Mouse (Mus musculus) left cerebral cortex, postnatal 10 days (tissue): ENCODE measurements around the gene Abhd12. TPM values are rescaled to one million over a fixed set of nuclear protein-coding genes. Genes with fewer than 3 reads are reported as not detected.
"Not testable (repeated sequence)": the region's sequence is repeated elsewhere in the genome, so short reads cannot be mapped to it uniquely, and the experiment has no call there.

Source experiments
- DNase-seq, 2 experiments: peaks; one replicate each; pipeline ENCODE4 v3.0.0; 2021 to 2022; ENCODE audit warnings: low spot score in 2 of 2, mixed read lengths in 1 of 2; ENCODE audit errors: extremely low spot score in 1 of 2
- intact Hi-C: fragments of 180-260 bp; cut with DNase I; formaldehyde crosslinking; loops from one replicate; pipeline ENCODE4 v1.15.1; 2025
- total RNA-seq, 2 experiments: library from RNA; stranded (reverse); gene quantifications; 2 replicates each; pipeline ENCODE4 v1.2.3; 2021

Abhd12 gene
- total RNA-seq, 2 experiments from 2014 or later = 184 to 197 TPM

DNA sequence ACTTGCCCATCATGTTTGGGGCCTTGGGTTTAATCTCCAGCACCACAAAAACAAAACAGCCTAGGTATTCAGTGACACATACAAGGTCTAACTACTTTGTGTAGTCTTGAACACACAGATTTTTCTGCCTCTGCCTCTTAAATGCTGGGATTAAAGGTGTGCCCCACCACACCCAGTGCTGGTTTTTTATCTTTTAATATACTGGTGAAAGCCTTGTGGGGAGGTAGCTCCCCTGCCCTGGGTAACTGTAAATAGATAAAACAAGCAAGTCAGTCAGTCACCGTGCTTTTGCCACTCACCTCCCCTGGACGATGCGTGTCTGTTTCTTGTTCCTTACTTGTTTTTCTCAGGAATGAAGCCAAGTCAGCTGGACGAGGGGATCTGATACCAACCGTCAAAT lies 11.2 kb upstream of the Abhd12 start:
- DNase-seq = no peak
- intact Hi-C loops = no loop called here

- intact Hi-C loops = no loop called here
These were observed 10.4 kb upstream of the Abhd12 start for GRCm38 (mm10) chr2:150914781-150915515.

GRCm38 (mm10) chr2:150910295-150910881 lies 5.8 kb upstream of the Abhd12 start:
- no peak for DNase-seq
- intact Hi-C loops = no loop called here

More at GRCm38 (mm10) chr2:150914781-150915515, 10.4 kb upstream of the Abhd12 start:
- DNase-seq = no peak

DNA sequence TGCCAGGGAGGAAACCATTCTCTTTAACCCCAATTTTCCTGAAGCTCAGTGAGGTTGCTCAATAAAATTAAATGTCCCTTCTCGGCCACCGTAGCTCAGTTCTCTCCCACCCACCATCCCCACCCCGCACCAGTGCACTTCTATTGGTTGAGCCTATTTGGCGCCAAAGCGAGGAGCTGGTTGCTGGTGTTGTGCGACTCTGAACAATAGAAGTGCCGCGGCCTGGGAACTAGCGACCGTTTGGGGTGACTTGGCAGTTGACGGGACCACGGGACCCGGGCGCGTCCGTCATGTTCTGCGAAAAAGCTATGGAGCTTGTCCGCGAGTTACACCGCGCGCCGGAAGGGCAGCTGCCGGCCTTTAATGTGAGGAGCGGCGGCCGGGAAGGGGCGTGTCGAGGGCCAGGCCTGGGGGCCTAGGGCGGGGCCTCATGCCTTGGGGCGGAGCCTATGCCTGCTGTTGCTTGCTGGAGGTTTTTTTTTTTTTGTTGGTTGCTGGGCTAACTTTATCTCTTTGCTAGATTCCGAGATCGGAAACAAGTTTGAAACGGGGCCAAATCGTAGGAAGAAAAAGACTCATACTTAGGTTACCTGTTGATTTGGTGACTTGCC lies 5.0 kb upstream of the Abhd12 start:
- intact Hi-C loops = loop anchor here (5.0 kb wide), 1 partner anchor 93 kb away; no protein-coding TSS in a partner anchor
- peak; percentile 90 to 95 for DNase-seq

DNA sequence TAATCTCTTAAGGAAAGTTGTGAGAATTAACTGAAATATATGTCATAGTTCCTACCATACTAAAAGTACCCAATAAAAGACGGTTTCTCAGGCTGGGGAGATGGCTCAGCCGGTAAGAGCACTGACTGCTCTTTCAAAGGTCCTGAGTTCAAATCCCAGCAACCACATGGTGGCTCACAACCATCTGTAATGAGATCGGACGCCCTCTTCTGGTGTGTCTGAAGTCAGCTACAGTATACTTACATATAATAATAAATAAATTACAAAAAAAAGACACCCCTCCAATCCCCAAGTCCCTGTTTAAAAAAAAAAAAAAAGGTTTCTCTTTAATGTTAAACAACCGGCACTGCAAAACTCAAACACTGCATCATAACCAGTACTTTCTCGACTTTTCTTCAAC lies 4.3 kb upstream of the Abhd12 start:
- intact Hi-C loops = loop anchor here (5.0 kb wide), 1 partner anchor 93 kb away; no protein-coding TSS in a partner anchor
- not testable (repeated sequence) for DNase-seq

DNA sequence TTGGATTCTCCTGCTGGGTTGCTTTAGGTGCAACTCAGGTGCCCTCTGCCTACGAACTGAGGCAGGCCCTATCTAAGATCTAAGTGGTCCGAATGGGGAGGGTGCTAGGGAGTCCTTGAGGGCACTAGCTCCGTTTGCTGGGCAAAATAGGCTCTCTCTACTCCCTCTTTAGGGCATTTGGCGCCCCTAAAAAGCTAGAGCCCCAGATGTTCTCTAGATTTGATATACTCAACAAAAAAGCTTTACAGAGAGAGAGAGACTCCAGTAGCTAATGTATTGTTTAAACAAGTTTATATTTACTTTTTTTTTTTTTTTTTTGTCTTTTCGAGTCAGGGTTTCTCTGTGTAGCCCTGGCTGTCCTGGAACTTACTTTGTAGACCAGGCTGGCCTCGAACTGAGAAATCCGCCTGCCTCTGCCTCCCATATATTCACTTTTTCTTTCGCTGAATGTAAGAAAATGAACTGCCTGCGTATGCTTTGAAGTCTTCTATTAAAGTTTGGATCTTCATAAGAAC lies 452 bp upstream of the Abhd12 start, which contains the start of gene Gins1:
TSS of gene Gins1 (plus strand) at position 465 of the 515 bp plus-strand sequence.
- DNase-seq = no peak
- intact Hi-C loops = loop anchor here (5.0 kb wide), 4 partner anchors 43 to 97 kb away; no protein-coding TSS in a partner anchor

DNA sequence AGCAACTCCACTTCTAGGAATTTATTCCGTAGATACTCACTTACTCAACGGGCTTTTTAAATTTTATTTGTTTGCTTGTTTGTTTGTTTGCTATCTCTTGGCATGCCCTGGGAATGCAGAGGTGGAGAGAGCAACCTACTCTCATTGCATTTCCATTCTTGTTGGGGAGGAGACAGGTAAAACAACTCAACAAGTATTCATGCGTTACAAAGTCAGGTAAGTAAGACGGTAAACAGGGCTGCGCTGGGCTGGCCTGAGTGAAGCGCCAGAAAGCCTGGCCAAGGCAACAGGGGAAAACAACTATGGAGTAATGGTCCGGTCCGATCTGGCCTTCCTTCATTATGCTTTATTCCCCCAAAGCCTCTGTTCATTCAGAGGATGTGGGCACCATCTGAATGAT lies 2.2 kb downstream of the Abhd12 start:
- DNase-seq = no peak
- intact Hi-C loops = loop anchor here (5.0 kb wide), 3 partner anchors 40 to 70 kb away; no protein-coding TSS in a partner anchor

DNA sequence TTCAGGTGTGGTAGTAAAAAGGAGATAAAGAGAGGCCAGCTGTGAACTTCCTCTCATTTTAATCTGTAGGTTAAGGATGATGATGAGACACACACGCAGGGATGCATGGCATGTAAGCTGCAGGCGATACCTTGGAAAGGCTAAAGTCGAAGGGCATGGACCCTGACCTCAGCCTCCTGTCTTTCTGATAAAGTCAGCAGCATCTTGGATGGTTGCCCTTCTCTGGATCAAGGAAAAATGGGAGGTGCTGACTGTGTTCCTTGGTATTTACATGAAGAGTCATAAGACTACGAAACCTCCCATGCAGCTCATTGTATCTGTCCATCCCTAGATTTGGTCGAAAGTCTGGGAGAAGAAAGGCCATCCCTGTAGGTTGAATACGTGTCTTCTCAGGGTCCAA lies 4.2 kb downstream of the Abhd12 start:
- DNase-seq = no peak
- intact Hi-C loops = loop anchor here (5.0 kb wide), 3 partner anchors 38 to 68 kb away; no protein-coding TSS in a partner anchor

DNA sequence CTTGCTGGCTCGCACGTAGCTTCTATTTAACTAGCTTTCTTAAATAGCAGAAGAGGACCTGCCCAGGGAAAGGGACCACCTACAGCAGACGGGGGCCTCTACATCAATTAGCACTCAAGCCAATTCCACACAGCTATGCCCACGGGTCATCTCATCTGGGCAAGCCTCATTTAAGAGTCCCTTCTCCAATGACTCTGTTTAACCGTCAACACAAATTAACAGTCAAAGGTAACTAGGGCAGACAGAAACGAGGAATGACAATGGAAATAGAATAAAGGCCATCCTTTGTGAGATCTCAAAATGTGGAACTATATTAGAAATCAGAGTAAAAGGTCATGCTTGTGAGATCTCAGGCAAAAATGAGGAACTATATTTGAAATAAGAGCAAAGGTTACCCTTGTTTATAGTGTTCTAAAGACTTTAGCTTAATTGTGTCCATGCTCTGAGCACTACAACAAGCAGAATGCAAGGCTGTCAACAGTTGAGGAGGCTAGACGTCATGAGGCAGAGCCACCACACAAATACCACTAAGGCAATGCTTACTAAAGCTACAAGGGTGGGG lies 8.8 kb downstream of the Abhd12 start:
- DNase-seq = no peak
- intact Hi-C loops = no loop called here

DNA sequence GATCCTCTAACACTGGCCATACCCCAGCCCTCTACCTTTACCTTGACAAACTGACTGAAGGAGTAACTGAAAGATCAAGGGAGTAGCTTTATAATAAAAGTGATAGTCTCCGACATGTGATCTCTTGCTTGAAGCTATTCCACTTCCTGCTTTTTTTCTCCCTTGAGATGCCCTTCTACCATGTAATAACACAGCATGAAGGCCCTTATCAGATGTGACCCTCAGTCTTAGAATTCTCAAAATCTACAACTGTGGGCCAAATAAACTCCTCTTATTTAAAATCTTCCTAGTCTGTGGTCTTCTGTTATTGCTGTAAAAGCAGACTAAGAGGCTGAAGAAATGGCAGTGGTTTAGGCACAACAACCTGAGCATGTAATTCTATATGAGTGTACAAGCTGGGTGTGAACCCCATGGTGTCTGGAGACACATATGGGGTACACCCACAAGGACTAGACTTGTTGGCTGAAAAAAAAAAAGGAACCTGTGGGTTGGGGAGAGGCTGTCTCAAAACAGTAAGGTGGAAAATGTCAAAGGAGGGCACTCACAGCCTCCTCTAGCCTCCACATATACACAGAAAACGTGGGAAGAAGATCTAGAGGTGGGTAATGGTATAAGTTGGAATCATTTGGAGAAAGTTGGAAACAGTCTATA lies 9.8 kb downstream of the Abhd12 start:
- intact Hi-C loops = no loop called here
- no peak for DNase-seq

DNA sequence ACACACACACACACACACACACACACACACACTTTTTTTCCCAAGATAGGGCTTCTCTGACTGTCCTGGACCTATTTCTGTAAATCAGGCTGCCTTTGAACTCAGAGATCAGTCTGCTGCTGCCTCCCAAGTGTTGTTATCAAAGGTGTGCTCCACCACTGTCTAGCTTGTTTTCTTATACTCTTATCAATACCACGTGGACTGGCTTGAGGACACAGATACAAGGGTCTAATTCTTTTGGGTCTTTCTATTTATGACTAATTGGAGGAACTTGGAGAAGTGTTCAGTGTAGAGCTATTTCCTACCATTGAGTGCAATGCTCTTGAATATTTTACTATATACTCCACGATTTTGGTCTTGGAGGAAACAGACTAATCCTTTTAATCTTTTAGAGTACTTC lies 17.2 kb downstream of the Abhd12 start:
- intact Hi-C loops = no loop called here
- DNase-seq = no peak

DNA sequence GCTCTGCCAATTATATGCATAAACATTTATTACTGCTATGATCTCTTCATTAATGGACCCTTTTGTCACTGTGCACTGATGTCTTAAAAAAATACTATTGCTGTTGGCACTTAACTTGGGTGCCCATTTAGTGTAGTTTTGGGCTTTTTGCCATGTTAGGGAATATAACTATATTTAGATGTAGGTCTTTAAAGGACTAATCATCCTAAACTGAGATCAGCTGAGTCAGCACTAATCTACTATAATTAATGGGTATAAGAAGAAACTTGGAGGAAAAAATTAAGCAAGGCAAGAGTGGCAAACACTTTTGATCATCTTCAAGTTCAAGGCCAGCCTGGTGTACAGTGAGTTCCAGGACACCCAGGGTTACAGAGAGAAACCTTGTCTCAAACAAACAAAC lies 18.2 kb downstream of the Abhd12 start:
- intact Hi-C loops = no loop called here
- no peak for DNase-seq

- DNase-seq = no peak
- intact Hi-C loops = no loop called here
These were observed 18.7 kb downstream of the Abhd12 start for GRCm38 (mm10) chr2:150885814-150886213.

GRCm38 (mm10) chr2:150884779-150885110 lies 19.8 kb downstream of the Abhd12 start:
- no peak for DNase-seq
- intact Hi-C loops = no loop called here

- intact Hi-C loops = no loop called here
- no peak for DNase-seq
These were observed 20.3 kb downstream of the Abhd12 start for GRCm38 (mm10) chr2:150884075-150884778.

DNA sequence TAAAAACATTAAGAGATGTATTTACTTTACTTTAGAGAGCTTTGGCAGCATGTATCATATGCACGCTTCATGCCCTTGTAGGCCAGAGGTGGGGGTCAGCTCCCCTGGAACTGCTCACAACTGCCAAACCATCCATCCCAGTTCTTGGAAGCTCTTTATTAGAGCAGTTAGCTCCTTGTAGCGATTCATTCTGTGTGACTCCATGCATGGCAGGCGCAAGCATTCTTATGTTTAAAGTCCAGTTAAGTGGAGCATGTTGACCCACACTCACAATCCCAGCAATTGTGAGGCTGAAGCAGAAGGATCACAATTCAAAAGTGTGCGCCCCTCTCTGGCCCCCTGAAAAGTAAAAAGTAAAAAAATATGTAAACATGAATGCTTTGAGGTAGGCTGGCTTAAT lies 27.0 kb downstream of the Abhd12 start:
- intact Hi-C loops = no loop called here

DNA sequence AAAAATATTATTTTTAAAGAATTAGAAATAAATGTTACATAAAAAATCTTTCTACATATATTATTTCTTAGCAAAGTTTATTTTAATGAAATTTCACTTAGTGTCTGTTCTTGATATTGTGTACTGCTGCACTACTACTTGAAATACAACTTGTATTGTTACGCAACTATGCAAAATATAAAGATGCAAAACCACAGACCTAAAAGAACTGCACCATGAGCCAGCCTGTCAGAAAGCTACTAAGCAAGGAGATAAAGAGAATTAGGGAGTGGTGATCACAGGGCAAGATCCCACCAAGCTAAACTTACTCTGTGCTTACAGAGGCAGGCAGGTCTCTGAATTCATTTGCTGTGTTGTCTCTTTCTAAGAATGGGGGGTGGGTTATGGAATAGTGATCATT lies 29.3 kb downstream of the Abhd12 start:
- intact Hi-C loops = no loop called here
- no peak for DNase-seq

More for the DNA sequence above, 27.0 kb downstream of the Abhd12 start:
- no peak for DNase-seq

GRCm38 (mm10) chr2:150874508-150874907 lies 30.0 kb downstream of the Abhd12 start:
- intact Hi-C loops = no loop called here
- no peak for DNase-seq
